Mouse (Mus musculus) adrenal gland, adult 2 months (tissue): ENCODE data around the gene Ntn4. TPM values are rescaled to one million over a fixed set of nuclear protein-coding genes. Genes with fewer than 3 reads are reported as not detected.

Experiments used
- DNase-seq: peaks from one replicate; pipeline ENCODE4 v3.0.0; 2021
- polyA plus RNA-seq: library from polyadenylated mRNA; depleted of rRNA; stranded (reverse); fragments of >200 nt; gene quantifications from 2 replicates; pipeline ENCODE4 v1.2.3, GENCODE M21; 2012
- total RNA-seq, 2 experiments: library from RNA; stranded (reverse); gene quantifications; 2 replicates each; pipeline ENCODE4 v1.2.3; 2021

Gene Ntn4
- total and polyA plus RNA-seq, 3 experiments: 11.0 to 26.8 (median 14.6) TPM

DNA sequence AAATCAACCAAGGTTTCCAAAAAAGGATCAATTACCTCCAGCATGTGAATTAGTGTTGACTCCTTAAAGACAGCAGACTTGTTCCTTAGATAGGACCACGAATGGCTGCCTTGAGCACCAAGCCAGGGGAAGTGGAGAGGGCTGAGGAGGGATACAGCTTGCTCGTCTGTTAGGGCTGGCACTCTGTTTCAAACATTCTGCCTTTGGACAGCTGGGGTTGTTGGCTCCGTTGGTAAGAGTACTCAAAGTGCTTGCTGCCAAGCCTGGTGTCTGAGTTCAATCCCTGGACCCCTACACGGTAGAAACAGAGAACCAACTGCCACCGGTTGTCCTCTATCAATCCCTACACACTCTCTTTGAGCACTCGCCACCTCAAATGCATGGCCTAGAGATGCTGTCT, 90.0 kb downstream of the Ntn4 start:
- DNase-seq: no peak

DNA sequence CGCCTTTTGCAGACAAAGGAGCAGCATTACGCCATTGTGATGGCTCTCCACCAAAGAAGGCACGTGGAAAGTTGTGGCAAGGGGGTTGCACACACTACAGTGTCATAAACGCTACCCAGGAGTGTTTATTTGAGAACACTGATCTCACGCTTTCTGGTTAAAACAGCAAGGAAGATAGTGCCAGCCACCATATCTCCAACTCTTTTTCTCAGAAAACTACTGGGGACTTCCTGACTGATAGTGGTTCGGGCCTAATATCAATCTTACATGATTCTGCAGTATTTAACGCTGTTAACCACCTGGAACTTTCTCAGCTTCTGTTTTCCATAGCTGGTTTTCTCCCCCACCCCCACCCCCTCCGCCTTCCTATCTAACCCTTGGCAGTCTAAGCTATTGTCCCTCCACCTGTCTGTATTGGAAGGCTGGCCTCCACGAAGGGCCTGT, 90.8 kb downstream of the Ntn4 start:
- DNase-seq: no peak

DNA sequence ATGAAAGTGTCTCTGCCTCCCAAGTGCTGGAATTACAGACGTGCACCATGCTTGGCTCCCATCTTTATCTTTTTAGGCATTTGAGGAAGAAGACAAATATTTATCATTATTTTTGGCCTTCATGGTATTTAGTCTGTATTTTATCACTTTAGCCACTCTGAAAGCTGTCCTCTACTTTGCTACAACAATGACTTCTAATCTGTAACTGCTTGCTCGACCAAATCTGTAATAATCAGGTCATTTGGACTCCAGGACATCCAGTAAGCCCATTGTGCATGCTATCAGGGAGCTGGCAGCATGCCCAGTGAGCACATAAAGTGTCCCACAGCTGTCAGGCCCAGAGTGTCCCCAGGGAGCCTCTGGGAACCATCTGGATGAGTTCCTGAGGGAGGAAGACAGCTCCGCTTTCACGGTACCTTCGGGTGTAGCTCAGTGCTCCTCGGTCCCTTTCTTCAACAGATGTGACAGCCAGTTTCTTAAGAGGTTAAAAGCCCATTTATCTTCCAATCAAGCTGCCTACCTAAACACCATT, 95.7 kb downstream of the Ntn4 start:
- peak; percentile 79 for DNase-seq

DNA sequence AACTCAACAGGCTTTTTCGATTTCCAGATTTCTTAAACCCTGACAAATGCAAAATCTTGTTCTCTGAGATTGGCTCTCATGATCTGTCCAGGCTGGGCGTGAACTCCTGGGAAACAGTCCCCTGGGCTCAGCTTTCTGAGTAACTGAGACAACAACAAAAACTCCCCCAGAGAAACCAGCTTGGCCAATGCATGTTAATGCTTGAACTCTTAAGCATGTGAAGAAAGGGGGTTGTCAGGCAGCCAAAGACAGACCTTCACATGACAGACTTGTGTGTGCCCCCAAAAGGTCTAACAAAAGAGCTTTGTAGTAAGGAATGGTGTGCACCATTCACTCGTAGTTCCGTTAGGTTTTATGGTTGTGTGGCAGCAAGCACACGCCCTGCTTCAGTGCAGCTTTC, 96.6 kb downstream of the Ntn4 start:
- DNase-seq: no peak

DNA sequence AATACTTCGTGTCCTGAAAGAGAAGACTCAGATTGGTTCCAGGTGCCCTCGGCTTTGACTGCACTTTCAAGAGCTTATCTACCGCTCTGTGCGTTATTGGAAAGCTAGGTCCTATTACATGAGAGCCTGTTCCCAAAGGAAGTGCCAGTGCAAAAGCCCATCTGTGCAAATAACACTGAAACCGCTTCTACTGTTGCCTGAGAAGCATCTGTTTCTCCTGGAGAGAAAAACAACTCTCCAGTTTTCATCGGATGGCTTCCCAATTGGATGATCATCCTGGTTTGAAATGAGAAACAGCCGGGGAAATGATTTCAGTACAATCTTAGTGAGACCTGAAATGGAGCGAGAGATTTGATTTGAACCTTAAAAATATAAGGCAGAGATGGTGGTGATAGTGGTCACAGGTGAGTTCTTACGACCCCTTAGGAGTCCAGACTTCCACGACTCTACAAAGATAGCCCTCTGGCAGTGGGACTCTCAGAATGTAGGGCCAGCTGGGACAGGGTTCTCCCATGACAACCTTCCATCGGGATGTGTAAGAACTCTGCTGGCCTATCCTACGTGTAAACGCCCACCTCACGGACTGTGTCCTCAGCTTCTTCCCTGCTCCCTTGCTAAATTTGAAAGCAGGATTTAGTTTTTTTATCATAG, 101.1 kb downstream of the Ntn4 start:
- no peak for DNase-seq

DNA sequence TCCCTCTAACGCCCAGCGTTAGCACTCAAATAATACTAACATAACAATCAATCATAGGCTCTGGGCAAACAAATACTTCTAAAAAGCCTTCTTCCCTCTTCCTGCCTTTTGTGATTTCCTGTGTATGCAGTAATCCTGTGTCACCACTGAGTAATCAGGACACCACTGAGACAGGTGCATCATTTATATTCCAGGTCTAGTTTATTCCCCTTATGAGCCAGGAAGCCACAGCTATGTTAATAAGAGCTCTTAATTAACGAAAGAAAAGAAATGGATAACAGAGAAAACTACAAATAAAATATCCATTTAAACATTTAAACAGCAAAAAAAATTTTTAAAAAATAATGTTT, 101.6 kb downstream of the Ntn4 start:
- DNase-seq: no peak

DNA sequence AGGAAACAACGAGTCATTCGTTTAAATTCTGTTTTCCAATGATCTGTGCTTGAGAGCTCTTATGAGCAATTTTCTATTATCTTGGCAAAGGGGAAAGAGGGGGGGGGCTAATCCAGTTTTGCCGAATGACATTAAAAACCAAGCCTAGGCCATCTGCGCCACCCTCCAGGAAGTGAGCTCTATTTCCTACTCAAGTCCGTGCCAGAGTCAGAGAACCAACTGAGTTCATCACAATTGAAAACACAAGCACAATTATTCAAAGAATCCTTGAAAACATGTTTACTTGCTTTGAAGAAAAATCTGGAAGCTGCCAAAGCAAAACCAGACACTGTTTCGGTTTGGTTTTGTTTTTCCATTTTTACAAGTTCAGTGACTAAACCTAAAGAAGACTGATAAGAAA, 102.1 kb downstream of the Ntn4 start:
- no peak for DNase-seq

DNA sequence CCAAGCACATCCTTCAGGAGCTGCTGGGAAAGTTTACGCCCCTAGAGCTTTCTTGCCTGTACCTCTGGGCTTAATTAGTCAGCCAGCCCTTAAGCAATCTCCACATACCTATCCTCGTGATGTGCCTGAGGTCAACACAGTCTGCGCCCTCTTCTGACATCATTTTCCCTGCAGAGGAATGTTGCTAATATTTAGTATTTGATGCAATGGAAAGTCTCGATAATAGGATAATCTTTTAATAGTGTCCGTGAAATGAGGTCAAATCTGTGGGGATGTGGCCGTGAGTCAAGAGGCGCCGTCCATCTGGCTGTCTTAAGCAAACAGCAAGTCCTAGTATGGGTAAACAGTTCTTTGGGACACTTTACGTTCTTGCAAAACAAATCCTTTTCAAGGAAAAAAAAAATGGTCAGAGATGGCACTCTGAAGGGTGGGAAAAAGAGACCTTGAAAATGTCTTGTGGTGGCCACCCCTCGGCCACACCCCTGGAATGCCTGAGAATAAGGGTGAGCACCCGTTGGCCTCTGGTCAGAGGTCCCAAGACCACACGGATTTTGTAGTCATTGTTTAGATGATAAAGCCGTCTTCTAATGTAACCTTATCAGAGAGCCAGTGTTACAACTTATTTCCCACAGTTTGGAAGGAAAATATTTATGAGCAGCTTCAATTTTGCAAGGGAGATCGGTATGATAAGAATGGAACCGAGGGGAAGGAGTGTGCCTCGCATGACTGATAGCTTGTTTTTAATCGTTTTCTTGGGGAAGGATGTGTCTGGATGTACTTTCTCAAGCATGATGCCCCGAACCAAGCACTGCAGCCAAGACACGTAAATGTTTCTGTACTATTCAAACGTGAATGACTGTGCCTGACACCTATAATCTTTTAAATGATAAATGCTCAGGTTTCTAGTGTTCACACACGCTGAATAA, 109.0 kb downstream of the Ntn4 start:
- no peak for DNase-seq

DNA sequence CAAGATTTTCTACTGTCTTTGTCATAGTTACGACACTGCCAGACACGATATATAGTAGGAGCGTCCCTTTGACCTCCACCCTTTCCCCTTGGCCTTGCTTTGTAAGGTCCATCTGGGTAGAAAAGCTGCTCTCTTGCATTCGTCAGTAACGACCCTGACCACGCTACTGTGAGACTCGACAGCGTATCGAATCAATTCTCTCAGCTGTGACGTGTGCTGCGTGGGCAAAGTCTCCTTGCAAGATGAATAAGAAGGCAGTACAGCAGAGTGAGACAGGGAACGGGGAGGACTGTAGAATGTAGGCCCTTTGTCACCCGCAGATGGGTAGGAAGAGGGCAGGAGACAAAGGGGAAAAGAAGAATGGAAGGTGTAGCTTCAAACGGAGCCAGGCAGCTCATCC, 110.8 kb downstream of the Ntn4 start:
- DNase-seq: no peak

DNA sequence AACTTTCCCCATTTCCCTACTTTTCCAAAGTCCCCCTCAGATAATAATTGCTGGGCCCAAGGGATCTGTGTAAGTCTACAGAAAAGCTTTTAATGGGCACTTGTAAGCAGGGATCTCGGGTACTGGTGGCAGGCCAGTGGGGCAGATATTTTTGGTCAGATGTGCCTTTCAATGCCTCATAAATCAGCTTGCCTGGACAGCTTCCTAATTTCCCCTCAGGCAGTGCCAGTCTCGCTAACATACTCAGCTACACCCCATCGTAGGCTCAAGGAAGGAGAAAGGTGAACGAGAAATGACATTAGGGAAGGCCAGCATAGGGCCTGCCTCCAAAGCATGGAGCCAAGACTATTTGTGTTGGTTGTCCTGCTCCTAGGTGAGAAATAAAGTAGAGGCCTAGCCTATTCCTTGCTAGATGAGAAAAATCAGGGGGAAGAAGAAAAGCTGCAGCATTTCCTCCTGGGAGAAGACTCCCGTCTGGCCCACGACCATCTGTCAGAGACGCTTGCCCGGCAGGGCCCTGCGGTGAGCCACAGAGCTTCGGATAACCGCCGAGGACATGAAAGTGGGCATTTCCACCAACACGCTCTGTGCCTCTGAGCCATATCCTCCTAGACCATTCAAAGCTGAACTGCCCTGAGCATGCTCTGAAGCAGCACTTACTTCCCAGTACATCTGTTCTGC, 113.4 kb downstream of the Ntn4 start:
- no peak for DNase-seq

DNA sequence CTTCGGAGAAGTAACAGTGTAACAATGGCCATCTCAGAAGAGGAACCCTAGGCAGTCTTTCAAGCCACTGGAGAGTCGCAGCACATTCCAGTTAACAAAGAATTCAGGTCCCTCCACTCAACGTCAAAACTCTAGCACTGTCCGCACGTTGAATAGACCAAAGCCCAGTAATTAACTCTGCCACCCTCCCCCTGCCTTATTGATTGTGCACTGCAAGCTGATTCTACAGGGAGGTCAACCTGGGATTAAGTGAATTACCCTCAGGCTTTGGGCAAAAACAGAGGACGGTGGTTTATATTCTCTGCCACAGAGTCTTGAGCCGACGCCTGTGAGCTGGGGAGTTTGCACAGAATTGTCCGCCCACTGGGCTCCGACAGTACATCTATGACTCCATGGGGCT, 115.7 kb downstream of the Ntn4 start:
- DNase-seq: no peak

DNA sequence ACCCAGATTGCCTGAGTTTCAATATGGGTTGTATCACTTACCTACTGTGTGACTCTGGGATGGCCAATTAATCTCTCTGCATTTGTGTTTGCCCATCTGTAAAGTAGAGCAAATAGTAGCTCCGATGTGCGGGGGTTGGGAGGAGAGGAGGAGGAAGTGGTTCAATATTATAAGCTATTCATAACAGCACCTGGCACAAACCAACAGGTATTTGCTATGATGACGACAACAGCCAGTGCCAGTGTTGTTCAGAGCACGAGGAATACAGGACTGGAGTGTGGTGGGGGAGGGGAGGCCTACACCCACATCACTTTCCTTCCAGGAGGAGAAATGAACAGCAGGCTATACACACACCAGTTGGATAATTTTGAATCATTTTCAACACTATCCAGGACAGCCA, 119.2 kb downstream of the Ntn4 start:
- DNase-seq: no peak

DNA sequence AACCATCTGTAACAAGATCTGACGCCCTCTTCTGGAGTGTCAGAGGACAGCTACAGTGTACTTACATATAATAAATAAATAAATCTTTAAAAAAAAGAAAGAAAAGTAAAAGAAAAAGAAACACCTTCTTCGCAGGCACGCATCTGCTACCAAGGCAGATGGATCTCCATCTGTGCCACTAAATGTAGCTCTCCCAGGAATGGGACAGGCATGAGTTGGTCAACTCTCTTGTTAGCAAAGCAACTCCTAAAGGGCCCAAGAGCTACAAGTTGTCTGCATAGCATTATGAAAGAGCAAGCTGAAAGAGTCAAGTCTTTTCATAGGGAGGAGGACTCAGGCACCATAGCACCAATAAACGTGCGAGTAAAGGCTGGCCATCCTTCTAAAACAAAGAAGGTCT, 119.9 kb downstream of the Ntn4 start:
- DNase-seq: no peak

DNA sequence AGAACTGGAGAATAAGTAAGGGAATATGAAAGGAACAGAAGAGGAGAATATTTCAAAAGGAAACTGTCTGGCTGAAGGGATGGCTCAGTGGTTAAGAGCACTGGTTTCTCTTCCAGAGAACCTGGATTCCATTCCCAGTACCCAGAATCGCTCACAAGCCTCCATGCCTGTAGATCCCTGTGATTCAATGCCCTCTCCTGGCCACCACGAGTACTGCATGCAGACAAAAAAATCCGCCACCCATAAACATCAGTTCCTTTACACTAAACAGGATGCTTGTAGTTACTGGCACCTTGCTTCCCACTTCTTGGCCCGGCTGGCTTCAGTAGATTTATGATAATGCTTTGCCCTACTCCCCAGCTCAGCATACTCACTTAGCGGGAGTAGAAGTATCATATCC, 122.6 kb downstream of the Ntn4 start:
- DNase-seq: peak; percentile 42

DNA sequence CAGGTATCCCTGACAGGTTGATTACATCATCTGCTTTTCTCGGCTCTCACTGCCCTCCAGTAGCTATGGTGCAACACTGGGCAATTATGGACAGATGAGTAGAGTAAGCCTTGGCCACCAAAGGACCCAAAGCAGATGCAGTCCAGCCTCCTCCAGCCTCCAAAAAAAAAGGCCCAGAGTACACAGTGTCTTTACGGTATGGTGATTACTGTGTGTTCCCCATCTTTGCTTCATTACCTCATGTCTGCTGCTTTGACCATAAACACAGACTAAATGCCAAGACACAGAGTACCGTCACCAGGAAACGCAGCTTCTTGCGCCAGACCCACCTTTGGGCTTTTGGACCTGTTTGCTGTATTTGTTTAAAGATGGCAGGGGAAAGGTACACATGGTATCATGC, 125.7 kb downstream of the Ntn4 start:
- no peak for DNase-seq

DNA sequence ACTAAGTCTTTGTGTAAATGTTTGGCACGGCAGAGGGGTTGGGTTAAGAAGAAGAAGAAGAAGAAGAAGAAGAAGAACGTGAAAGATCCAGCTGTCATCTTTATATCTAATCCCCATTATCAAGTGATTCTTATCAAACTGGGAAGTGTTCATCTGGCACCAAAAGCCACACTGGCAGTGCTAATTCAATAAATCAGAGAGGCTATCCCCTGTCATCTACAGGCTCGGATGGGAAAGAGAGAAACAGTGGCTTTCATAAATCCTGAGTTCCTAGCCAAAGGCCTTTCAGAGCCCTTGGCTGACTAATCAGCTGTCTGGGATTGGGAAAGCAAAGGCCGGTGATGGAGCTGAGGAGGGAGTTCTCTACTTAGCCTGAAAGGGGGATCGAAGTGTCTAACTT, 126.8 kb downstream of the Ntn4 start:
- DNase-seq: no peak

DNA sequence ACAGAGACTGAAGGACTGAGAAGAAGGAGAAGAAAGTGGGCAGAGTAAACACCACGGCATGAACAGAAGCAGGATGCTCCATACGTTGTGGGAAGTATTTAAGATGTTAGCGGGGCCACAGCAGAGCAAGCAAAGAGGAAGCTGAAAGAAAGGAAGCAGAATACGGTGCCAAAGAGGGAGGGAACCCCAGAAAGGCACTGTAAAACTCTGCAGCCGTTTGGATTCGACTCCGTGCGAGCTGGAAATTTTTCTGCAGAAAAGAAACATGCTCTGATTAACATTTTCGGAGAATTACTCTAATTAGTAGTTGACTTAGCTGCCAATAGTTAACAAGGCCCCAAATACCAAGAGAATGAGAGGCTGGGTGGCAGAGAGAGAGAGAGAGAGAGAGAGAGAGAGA, 127.7 kb downstream of the Ntn4 start:
- DNase-seq: no peak

DNA sequence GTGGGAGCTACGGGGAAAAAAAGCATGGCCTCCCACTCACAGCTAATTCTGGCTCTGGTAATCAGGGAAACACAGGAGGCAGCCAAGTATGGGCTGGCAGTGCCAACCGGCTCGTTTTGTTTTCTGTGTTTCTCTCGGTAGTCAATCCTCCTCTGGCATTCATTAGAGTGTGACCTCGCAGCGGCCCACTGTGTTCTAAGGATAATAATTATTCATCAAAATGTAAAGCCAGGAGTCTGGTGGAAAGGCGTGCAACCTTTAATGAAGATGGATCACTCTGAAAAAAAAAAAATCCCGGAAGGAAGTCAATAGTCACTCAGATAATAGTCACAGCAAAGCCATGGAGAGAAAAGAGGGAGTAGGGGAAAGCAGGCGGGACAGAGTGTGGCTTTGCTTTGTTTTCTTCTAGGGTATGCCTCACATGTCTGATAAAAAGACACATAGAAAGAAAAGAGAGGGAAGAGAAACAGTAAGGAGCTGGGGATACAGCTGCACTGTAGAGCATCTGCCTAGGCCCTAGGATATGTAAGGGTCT, 131.5 kb downstream of the Ntn4 start:
- DNase-seq: no peak

DNA sequence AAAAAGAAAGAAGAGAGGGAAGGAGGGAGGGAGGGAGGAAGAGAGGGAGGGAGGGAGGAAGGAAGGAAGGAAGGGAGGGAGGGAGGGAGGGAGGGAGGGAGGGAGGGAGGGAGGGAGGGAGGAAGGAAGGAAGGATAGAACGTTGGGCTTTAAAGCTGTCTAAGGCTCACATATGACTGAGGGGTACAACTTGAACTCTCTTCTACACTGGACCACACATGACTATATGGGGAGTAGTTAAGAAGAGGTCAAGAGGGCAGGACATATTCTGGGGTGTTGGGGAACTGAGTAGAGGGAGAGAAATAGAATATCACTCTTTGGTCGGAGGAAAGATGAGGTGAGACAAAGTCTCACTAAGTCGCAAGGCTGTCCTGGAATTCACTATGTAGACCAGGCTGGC, 132.0 kb downstream of the Ntn4 start:
- DNase-seq: no peak

DNA sequence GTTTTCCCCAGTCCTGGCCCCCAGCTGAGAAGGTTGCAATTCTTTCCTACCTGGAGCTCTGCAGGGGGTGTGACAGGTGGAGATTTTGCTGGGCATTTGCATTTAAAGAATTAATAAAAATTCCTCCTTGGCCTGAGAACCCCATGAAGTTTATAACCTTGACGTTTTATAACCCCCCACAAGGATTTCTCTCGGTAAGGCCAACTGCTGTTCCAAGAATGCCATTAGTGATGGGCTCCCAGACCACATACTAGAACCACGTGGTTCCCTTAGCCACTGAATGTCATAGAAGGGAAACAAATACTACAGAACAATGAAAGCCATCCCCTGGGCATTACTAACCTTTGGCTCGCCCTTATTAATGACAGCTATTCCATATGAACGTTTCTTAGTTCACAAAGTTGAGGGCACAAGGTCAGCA, 136.3 kb downstream of the Ntn4 start:
- DNase-seq: no peak

DNA sequence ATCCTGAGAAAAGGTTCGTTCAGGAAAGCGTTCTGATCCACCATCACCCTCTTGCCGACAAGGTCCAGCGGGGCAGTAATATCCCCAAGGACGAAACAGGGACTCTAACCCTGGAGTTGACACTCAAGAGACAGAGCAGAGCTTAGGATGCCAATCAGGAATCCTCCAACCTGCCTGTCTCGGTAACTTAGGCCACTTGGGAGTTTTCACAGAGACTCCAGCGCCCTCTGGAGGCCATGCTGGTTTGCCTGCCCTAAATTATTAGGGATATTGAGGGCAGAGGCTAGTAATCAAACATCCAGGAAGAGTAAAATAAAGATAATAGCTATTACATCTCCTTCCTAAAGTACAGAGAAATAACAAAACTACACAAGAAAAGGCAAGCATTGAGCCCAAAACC, 136.9 kb downstream of the Ntn4 start:
- peak; percentile 65 for DNase-seq

DNA sequence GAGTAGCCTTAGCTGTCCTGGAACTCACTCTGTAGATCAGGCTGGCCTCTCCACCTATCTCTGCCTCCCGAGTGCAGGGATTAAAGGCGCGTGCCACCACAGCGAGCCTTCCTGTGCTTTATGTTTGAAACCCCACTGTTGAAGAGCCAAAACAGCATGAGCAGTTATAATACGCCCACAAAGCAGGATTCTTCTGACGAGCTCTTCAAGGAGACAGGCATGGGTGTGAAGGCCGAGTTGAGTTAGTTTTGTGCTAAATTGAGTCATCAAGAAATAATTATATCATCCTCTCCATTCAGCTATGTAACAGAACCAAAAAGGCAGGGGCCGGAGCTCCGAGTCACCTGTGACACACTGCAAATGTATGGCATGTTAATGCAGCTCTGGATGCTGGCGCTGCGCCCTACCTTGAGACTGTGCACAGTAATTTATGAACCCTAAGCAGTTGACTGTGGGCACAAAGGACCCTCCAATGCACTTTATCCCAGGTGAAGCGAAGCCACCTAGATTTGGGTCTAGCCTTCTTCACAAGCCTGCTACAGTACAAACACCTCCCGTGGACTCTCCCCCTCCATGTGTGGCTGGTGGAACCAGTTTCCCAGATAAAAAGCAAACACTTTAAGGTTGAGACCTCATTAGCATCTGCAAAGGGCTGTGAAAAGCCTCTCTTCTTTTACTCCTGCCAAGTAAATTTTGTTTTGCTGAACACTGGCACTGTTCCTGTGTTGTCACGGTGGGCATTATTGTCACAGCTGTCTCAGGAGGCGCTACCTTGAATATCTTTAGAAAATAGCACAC, 142.9 kb downstream of the Ntn4 start:
- peak; percentile 51 for DNase-seq
